Mouse (Mus musculus): Measurements from ENCODE around the gene Mgea5. TPM values are rescaled to one million over a fixed set of nuclear protein-coding genes. Genes with fewer than 3 reads are reported as not detected.

Mgea5 gene
- total and polyA plus RNA-seq, 3 experiments: 54.4 to 67.0 TPM; not detected in 1

DNA sequence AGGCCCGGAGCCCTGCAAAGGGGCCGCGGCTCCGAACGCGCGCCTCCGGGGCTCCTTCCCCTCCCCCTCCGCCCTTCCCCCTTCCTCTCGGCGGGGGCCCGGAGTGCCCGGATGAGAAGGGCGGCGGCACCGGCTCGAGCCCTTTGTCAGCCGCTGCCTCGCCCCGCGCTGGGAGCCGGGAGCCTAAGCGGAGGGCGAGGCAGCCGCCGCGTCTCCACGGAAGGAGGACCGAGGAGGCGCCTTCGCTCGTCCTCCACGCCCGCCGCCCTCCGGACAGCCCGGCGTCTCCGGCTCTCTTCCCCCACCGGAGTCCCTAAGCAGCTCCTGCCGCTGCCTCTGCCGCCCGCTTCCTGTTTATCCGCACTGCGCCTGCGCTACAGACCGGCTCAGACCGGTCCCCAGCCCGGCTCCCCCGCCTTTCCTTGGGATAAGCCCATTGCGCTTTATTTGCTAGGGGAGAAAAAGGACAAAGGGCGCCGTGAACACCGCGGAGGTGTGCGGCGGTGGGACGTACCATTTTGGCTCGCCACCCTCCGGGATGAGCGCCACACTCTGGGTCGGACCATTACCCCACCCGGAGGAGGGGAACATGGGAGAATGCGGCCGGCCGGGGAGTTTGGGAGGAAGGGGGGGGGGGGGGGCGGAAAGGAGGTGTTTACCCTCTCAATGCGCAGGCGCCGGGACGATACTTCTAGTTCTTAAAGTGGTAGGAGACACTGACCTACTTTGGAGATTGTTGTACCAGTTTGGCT, at the start of gene Mgea5 (continued):
- peak; percentile 81 for TF ChIP-seq NELFE (IDR thresholded peaks at IDR 0.05; ENCODE audit: low read depth, low read length)

DNA sequence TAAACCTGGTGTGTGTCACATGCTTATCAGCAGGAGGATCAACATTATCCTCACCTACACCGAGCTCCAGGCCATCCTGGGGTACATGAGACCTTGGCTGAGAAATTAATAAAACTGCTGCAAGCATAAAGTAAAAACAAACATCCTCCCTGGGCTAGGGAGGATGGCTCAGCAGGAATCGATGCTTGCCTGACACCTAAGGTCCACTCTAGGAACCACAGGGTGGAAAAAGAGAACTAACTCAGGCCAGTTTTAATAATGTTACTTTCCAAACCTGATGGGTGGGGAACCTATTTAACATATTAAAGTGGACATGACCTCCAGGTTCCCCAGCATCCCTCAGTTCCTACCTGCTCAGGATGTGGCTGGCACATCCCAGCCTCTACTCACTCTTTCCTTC, 47.0 kb upstream of the Mgea5 start:
- TF ChIP-seq TBP (IDR thresholded peaks at IDR 0.05; ENCODE audit: low read depth, low read length) (no peak), POLR2AphosphoS2 (IDR thresholded peaks at IDR 0.05; ENCODE audit: low read length) (no peak), TCF12 (IDR thresholded peaks at IDR 0.05; ENCODE audit: low read depth, low read length) (no peak), SMC3 (IDR thresholded peaks at IDR 0.05; ENCODE audit: low read depth, low read length) (no peak), NRF1 (IDR thresholded peaks at IDR 0.05; ENCODE audit: insufficient read depth, low read depth, low read length, poor library complexity, severe bottlenecking) (no peak), EP300 (IDR thresholded peaks at IDR 0.05; ENCODE audit: low read depth in 1 of 2, low read length in 2 of 2) (no peak), ZNF384 (IDR thresholded peaks at IDR 0.05; ENCODE audit: low read depth, low read length) (no peak), JUND (IDR thresholded peaks at IDR 0.05; ENCODE audit: low read depth, low read length) (no peak), HCFC1 (IDR thresholded peaks at IDR 0.05; ENCODE audit: low read depth, low read length) (no peak), MXI1 (IDR thresholded peaks at IDR 0.05; ENCODE audit: low read depth, low read length) (no peak), GABPA (IDR thresholded peaks at IDR 0.05; ENCODE audit: low read depth, low read length) (no peak), CHD1 (IDR thresholded peaks at IDR 0.05; ENCODE audit: low read depth, low read length) (no peak), USF2 (IDR thresholded peaks at IDR 0.05; ENCODE audit: borderline replicate concordance in 1 of 2, insufficient read depth in 1 of 2, low read depth in 1 of 2, low read length in 2 of 2) (no peak), RCOR1 (IDR thresholded peaks at IDR 0.05; ENCODE audit: low read depth, low read length) (no peak), ZKSCAN1 (IDR thresholded peaks at IDR 0.05; ENCODE audit: low read depth, low read length) (no peak)
- H3K27me3 ChIP-seq (ENCODE audit: control insufficient read depth in 1 of 2, insufficient read depth in 2 of 2, low read length in 2 of 2): no peaks in the 10 kb centered on the region
- H3K9ac ChIP-seq (ENCODE audit: control insufficient read depth, low read depth, low read length, poor library complexity, severe bottlenecking): no peak overlapping the region
- DNase-seq (ENCODE audit: low read depth, low spot score): no peak
- no peaks in the 10 kb centered on the region for H3K79me2 ChIP-seq (ENCODE audit: control insufficient read depth, insufficient read depth, low read length, poor library complexity)
- H3K4me1 ChIP-seq (ENCODE audit: control insufficient read depth in 1 of 2, insufficient read depth in 2 of 2, low read length in 2 of 2): no peaks in the 10 kb centered on the region
- H3K4me3 ChIP-seq (ENCODE audit: control insufficient read depth in 1 of 2, insufficient read depth in 1 of 2, low read depth in 2 of 2, low read length in 2 of 2): no peak overlapping the region
- H3K9me3 ChIP-seq (replicated peaks; ENCODE audit: insufficient read depth, low read length): no peaks in the 10 kb centered on the region
- peaks cover 0 to under 1% of the 10 kb centered on the region in 2 experiments; a peak in 1 of 4 replicates for H3K36me3 ChIP-seq (ENCODE audit: control insufficient read depth in 1 of 2, insufficient read depth in 2 of 2, low read length in 2 of 2)
- H3K27ac ChIP-seq (ENCODE audit: control insufficient read depth, low read depth, low read length): no peak overlapping the region

- H3K79me2 ChIP-seq (ENCODE audit: control insufficient read depth, insufficient read depth, low read length, poor library complexity): no peaks in the 10 kb centered on the region
- H3K9ac ChIP-seq (ENCODE audit: control insufficient read depth, low read depth, low read length, poor library complexity, severe bottlenecking): no peak overlapping the region
- DNase-seq (ENCODE audit: low read depth, low spot score): peak; percentile 42
- peak in 2 of 3 experiments; percentile 41 to 48; a peak in 4 of 6 replicates for TF ChIP-seq CTCF (IDR thresholded peaks at IDR 0.05 in 2 of 3, conservative IDR thresholded peaks at IDR 0.05 in 1 of 3; ENCODE audit: control insufficient read depth in 1 of 3, insufficient read depth in 1 of 3, low read depth in 2 of 3, low read length in 3 of 3, poor library complexity in 1 of 3, severe bottlenecking in 1 of 3)
- no peak for TF ChIP-seq TBP (IDR thresholded peaks at IDR 0.05; ENCODE audit: low read depth, low read length)
- H3K4me1 ChIP-seq (ENCODE audit: control insufficient read depth in 1 of 2, insufficient read depth in 2 of 2, low read length in 2 of 2): no peaks in the 10 kb centered on the region
- no peaks in the 10 kb centered on the region for H3K27me3 ChIP-seq (ENCODE audit: control insufficient read depth in 1 of 2, insufficient read depth in 2 of 2, low read length in 2 of 2)
- no peaks in the 10 kb centered on the region for H3K36me3 ChIP-seq (ENCODE audit: control insufficient read depth in 1 of 2, insufficient read depth in 2 of 2, low read length in 2 of 2)
- H3K27ac ChIP-seq (ENCODE audit: control insufficient read depth, low read depth, low read length): no peak overlapping the region
- no peak overlapping the region for H3K4me3 ChIP-seq (ENCODE audit: control insufficient read depth in 1 of 2, insufficient read depth in 1 of 2, low read depth in 2 of 2, low read length in 2 of 2)
- no peaks in the 10 kb centered on the region for H3K9me3 ChIP-seq (replicated peaks; ENCODE audit: insufficient read depth, low read length)
Observed at GRCm38 (mm10) chr19:45827736-45828135, 44.1 kb upstream of the Mgea5 start.

All from MEL (cell line).